Mouse (Mus musculus) ES-E14 (cell line): ENCODE data around the gene S1pr1. TPM values are rescaled to one million over a fixed set of nuclear protein-coding genes. Genes with fewer than 3 reads are reported as not detected.

Source experiments
- DNase-seq: peaks from one replicate; pipeline ENCODE4 v3.0.0-alpha.2; 2013; ENCODE audit warnings: low read depth, low spot score
- H3K27ac ChIP-seq: 2 replicates; pipeline ENCODE4 v1.5.1; 2012; ENCODE audit warnings: low read depth, mild to moderate bottlenecking, low read length, moderate library complexity, mixed read lengths; ENCODE audit not compliant: poor library complexity, insufficient read depth, severe bottlenecking
- H3K36me3 ChIP-seq: 2 replicates; pipeline ENCODE4 v1.6.1; 2012; ENCODE audit warnings: mild to moderate bottlenecking, low read length, moderate library complexity, mixed read lengths; ENCODE audit not compliant: control insufficient read depth, poor library complexity, insufficient read depth, severe bottlenecking
- H3K4me1 ChIP-seq, 2 experiments: fragments of 150-350 bp in 1 of 2; sonication (generic) in 1 of 2; 2 replicates each; pipeline ENCODE4 v1.6.1; 2012; ENCODE audit warnings: low read length in 2 of 2, mild to moderate bottlenecking in 1 of 2, mixed read lengths in 1 of 2; ENCODE audit not compliant: control insufficient read depth in 2 of 2, insufficient read depth in 2 of 2, poor library complexity in 1 of 2
- H3K4me3 ChIP-seq, 2 experiments: fragments of 150-350 bp in 1 of 2; sonication (generic) in 1 of 2; 2 replicates each; pipeline ENCODE4 v1.5.1; 2012; ENCODE audit warnings: low read length in 2 of 2, low read depth in 1 of 2, mild to moderate bottlenecking in 1 of 2, mixed read lengths in 1 of 2; ENCODE audit not compliant: insufficient read depth in 1 of 2, poor library complexity in 1 of 2, severe bottlenecking in 1 of 2
- H3K9ac ChIP-seq: 2 replicates; pipeline ENCODE4 v1.6.1; 2012; ENCODE audit warnings: low read depth, mild to moderate bottlenecking, low read length, mixed read lengths; ENCODE audit not compliant: poor library complexity, insufficient read depth, severe bottlenecking
- H3K9me3 ChIP-seq: fragments of 150-350 bp; sonication (generic); 2 replicates; pipeline ENCODE4 v1.6.1; 2012; ENCODE audit warnings: low read depth, mild to moderate bottlenecking, low read length; ENCODE audit not compliant: control insufficient read depth, insufficient read depth
- CHD2 ChIP-seq: IDR thresholded peaks from 2 replicates; pipeline ENCODE4 v1.6.1; 2014; ENCODE audit warnings: mild to moderate bottlenecking, low read depth, low read length, inconsistent platforms
- HCFC1 ChIP-seq: IDR thresholded peaks from 2 replicates; pipeline ENCODE4 v1.6.1; 2012; ENCODE audit warnings: low read length, inconsistent platforms, borderline replicate concordance; ENCODE audit not compliant: insufficient read depth
- MAFK ChIP-seq: IDR thresholded peaks from 2 replicates; pipeline ENCODE4 v1.6.1; 2014; ENCODE audit warnings: mild to moderate bottlenecking, low read depth, low read length, inconsistent platforms; ENCODE audit not compliant: insufficient read depth
- ZC3H11A ChIP-seq: IDR thresholded peaks from 2 replicates; pipeline ENCODE4 v1.6.1; 2012; ENCODE audit warnings: low read depth, mild to moderate bottlenecking, inconsistent platforms, low read length, borderline replicate concordance
- ZNF384 ChIP-seq: IDR thresholded peaks from 2 replicates; pipeline ENCODE4 v1.6.1; 2012; ENCODE audit warnings: low read depth, low read length, inconsistent platforms
- in situ Hi-C, 2 experiments: fragments of 600-800 bp; cut with MboI; formaldehyde crosslinking; loops; one replicate each; pipeline ENCODE4 v1.15.1; 2025; ENCODE audit warnings: low sequenced_read_pairs in 2 of 2, inconsistent platforms in 1 of 2; ENCODE audit not compliant: unreplicated experiment in 2 of 2
- total RNA-seq: library from RNA; depleted of rRNA; stranded (reverse); fragments of 300-350 nt; gene quantifications from 2 replicates; pipeline ENCODE4 v1.2.3, GENCODE M21; 2012; rRNA removed

S1pr1 gene
- total RNA-seq: 0.85 and 2.5 TPM in 2 replicates

DNA sequence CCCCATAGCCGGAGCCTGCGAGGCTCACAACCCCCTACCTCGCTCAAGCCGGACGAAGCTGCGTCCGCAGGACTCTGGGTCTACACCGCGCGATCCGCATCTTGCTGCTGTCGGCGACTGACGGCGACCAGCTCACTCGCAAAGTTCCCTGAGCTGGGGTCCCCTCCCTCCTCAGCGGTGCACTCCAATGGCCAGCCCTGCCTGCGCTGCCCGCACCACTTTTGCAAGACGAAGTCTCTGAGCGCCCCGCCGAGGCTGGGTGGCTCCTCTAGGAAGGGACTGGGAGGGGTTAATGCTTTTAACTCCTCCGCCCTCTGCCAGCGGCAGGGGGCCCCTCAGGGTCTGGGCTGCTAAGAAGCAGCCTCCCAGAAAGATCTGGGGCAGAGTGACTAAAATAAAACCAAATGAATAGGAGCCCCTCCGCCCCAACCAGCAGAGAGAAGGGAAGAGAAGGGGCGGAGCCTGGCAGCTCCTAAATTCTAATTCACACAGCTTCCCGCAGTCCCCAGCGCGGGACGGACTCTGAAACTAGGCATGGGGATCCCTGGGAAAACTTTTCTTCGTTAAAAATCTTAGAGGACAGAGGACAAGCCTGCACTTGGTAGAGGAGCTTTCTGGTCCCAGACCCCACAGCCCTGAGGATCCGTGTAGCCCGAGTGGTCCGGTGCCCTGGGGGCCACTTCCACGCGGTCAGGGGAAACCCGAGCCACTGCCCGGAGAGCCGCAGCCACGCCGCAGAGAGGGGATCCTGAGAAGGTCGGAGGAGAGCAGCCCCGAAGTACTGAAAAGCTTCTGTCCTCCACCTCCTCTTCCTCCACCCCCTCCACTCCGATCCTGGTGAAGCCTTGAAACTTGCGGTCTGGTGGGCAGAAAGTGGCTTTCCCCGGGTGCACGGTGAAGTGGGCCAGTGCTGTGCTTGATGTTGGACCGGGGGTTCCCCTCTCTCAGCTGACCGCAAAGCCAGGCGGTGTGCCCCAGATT, at the start of gene S1pr1:
TSS of gene S1pr1 (minus strand) at position 402 of the 981 bp plus-strand sequence.
- no peaks in the 10 kb centered on the region for H3K36me3 ChIP-seq
- H3K9ac ChIP-seq: peak within 1 kb of the TSS; percentile 58
- H3K27ac ChIP-seq: no peak within 1 kb of the TSS
- TF ChIP-seq ZNF384 (no peak), CHD2 (no peak), MAFK (no peak), HCFC1 (no peak), ZC3H11A (no peak)
- in situ Hi-C loops: no loop called here
- H3K4me1 ChIP-seq: no peaks in the 10 kb centered on the region
- no peaks in the 10 kb centered on the region for H3K9me3 ChIP-seq
- H3K4me3 ChIP-seq: peak within 1 kb of the TSS; percentile 62 to 63
- DNase-seq: peak; percentile 83

DNA sequence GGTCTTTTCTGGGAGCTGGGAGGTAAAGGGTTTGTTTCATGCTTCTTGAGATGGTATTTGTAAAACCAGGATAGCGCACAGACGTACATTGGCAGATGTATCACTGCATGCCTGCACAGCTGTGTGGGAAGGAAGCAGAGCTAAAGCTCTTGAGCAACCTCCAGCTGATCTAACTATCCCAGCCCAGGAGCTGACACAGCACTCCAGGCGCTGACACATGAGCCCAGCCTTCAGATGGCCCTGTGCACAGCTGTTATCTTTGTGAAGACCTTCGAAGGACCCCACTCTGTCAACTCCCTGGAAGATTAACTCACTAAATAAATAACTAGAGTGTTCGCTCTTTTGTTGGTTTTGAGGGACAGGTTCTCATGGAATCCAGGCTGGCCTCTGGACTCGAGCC, 48.4 kb upstream of the S1pr1 start:
- in situ Hi-C loops: no loop called here
- Histone ChIP-seq H3K9me3 (no peaks in the 10 kb centered on the region), H3K36me3 (no peaks in the 10 kb centered on the region; the same call in 1 of the 2 replicates), H3K4me1 (peaks cover 0 to 5% of the 10 kb centered on the region in 2 experiments; a peak in 1 of 4 replicates), H3K4me3 (no peak overlapping the region), H3K9ac (no peak overlapping the region), H3K27ac (no peak overlapping the region)
- TF ChIP-seq HCFC1: no peak
- no peak for TF ChIP-seq MAFK
- TF ChIP-seq ZNF384: no peak
- TF ChIP-seq CHD2: no peak
- TF ChIP-seq ZC3H11A: no peak
- no peak for DNase-seq

DNA sequence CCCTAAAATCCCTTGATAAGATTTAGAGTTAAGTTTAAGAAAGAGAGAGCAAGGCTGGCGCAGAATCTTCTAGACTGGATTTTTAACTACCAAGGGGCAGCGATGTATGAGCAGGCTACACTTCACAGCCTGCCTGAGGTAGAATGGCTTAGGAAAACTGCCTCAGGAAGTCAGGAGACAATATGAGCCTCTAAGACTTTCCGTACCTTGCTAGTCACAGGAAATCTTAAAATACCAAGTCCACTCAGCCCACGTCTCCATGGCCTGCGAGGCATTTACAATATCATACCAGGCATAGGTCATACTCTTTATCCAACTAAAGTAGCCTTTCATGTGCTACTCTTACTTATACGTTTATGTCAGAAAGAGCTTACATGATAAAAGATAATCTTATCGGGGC, 48.0 kb upstream of the S1pr1 start:
- H3K4me1 ChIP-seq: peaks cover 0 to 5% of the 10 kb centered on the region in 2 experiments; a peak in 1 of 4 replicates
- no peak for DNase-seq
- no peaks in the 10 kb centered on the region for H3K9me3 ChIP-seq
- no peak overlapping the region for H3K9ac ChIP-seq
- H3K36me3 ChIP-seq: no peaks in the 10 kb centered on the region; the same call in 1 of the 2 replicates
- no peak for TF ChIP-seq MAFK
- no peak for TF ChIP-seq ZNF384
- no peak for TF ChIP-seq ZC3H11A
- no peak for TF ChIP-seq CHD2
- no peak for TF ChIP-seq HCFC1
- in situ Hi-C loops: no loop called here
- no peak overlapping the region for H3K4me3 ChIP-seq
- H3K27ac ChIP-seq: no peak overlapping the region

GRCm38 (mm10) chr3:115759659-115760058, 44.8 kb upstream of the S1pr1 start:
- H3K27ac ChIP-seq: no peak overlapping the region
- peaks cover 0 to 5% of the 10 kb centered on the region in 2 experiments; a peak in 1 of 4 replicates for H3K4me1 ChIP-seq
- TF ChIP-seq CHD2 (no peak), ZNF384 (no peak), MAFK (no peak)
- no peak for DNase-seq
- no peak overlapping the region for H3K4me3 ChIP-seq
- H3K36me3 ChIP-seq: no peaks in the 10 kb centered on the region; the same call in 1 of the 2 replicates
- in situ Hi-C loops: no loop called here
- H3K9ac ChIP-seq: no peak overlapping the region
- H3K9me3 ChIP-seq: no peaks in the 10 kb centered on the region
